Mouse (Mus musculus) small intestine, adult 2 months (tissue): ENCODE data around the gene Cabp2. TPM values are rescaled to one million over a fixed set of nuclear protein-coding genes. Genes with fewer than 3 reads are reported as not detected.
A peak's percentile ranks its signal among the peaks of the same experiment; 100 is the strongest.

Experiments used
- H3K27ac ChIP-seq: fragments of 200-500 bp; 2 replicates; pipeline ENCODE4 v1.5.1; 2012; ENCODE audit warnings: low read depth, low read length, control low read depth, inconsistent platforms; ENCODE audit not compliant: insufficient read depth
- H3K27me3 ChIP-seq: fragments of 200-500 bp; 2 replicates; pipeline ENCODE4 v1.6.1; 2012; ENCODE audit warnings: mild to moderate bottlenecking, moderate library complexity, low read length, inconsistent platforms; ENCODE audit not compliant: control insufficient read depth, insufficient read depth
- H3K36me3 ChIP-seq: fragments of 200-500 bp; 2 replicates; pipeline ENCODE4 v1.6.1; 2012; ENCODE audit warnings: mild to moderate bottlenecking, low read length, control low read depth, inconsistent platforms; ENCODE audit not compliant: control insufficient read depth, insufficient read depth
- H3K4me1 ChIP-seq: fragments of 200-500 bp; 2 replicates; pipeline ENCODE4 v1.6.1; 2012; ENCODE audit warnings: low read length, inconsistent platforms, mixed read lengths; ENCODE audit not compliant: control insufficient read depth, insufficient read depth, insufficient read length
- H3K4me3 ChIP-seq: fragments of 200-500 bp; 2 replicates; pipeline ENCODE4 v1.5.1; 2012; ENCODE audit warnings: low read depth, mild to moderate bottlenecking, control low read depth, inconsistent platforms, low read length, moderate library complexity
- CTCF ChIP-seq: fragments of 200-500 bp; IDR thresholded peaks from 2 replicates; pipeline ENCODE4 v1.5.1; 2012; ENCODE audit warnings: low read depth, mild to moderate bottlenecking, control low read depth, inconsistent platforms, low read length, moderate library complexity, mixed read lengths; ENCODE audit not compliant: insufficient replicate concordance, insufficient read length; ENCODE audit errors: extremely low read depth
- POLR2A ChIP-seq: fragments of 200-500 bp; IDR thresholded peaks from 2 replicates; pipeline ENCODE4 v1.6.1; 2012; ENCODE audit warnings: low read depth, mild to moderate bottlenecking, control low read depth, inconsistent platforms, low read length, moderate library complexity
- WGBS: fragments of 180-500 bp; shearing (Covaris S2); methylation state at CpG from one replicate; pipeline ENCODE4 v1.1.7; 2018; 5-methylcytosine and 5-hydroxymethylcytosine counted together
- polyA plus RNA-seq: library from polyadenylated mRNA; depleted of rRNA; stranded (reverse); fragments of >200 nt; gene quantifications from 2 replicates; pipeline ENCODE4 v1.2.3, GENCODE M21; 2012

Gene Cabp2
- polyA plus RNA-seq, 1 experiment, result not detected

DNA sequence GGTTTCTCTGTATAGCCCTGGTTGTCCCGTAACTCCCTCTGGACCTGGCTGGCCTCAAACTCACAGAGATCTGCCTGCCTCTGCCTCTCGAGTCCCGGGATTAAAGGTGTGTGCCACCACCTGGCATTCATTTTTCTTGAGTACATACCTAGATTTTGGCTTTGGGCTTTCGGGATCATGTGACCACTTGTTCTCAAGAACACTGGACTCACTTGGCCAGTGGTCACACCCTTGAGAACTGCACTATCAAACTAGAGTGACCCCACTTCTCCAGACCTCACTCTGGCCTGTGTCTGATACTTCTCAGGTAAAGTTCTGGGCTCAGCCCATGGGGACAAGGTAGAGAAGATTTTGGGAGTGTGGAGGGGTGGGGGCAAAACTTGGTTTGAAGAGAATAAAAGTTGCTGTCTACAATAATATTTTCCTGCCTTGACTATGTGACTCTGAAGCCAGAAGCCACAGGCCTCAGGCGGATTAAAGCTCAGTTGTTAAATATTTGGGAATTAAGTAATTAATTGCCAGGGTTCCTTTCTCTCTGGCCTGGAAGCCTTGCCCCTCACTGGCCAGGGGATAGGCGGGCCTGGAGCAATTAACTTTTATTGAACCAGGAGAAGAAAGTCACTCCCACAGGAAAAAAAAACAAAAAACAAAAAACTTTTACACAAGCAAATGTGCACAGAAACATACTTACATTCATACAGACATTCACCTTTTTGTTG lies 8.5 kb upstream of the Cabp2 start:
- Histone ChIP-seq H3K4me1 (peaks cover 13% of the 10 kb centered on the region), H3K36me3 (no peaks in the 10 kb centered on the region), H3K4me3 (no peak overlapping the region), H3K27ac (no peak overlapping the region), H3K27me3 (no peaks in the 10 kb centered on the region)
- 60% methylated on average over 6 of the region's 6 CpGs for WGBS
- no peak for TF ChIP-seq POLR2A

DNA sequence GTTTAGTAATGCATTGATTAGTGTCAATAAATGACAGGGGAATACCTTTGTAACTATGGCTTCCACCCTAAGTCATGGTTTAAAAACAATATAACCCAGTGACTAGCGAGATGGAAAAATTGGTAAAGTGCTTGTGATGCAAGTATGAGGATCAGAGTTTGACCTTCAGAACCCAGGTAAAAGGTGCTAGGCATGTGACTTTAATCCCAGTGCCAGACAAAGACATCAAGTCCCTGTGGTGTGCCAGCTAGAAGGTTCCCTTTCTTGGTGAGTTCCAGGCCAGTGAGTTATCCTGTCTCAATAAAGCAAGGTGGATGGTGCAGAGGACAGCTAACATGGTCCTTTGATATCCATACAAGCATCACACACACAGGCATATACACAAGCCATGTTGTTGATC lies 5.8 kb upstream of the Cabp2 start:
- H3K27ac ChIP-seq, result no peak overlapping the region
- H3K4me1 ChIP-seq, result peaks cover 6% of the 10 kb centered on the region; the same call in 1 of the 2 replicates
- WGBS, result 80% methylated on average over 1 of the region's 1 CpGs
- no peak overlapping the region for H3K4me3 ChIP-seq
- H3K27me3 ChIP-seq, result no peaks in the 10 kb centered on the region
- TF ChIP-seq POLR2A, result no peak
- no peak for TF ChIP-seq CTCF
- no peaks in the 10 kb centered on the region for H3K36me3 ChIP-seq

GRCm38 (mm10) chr19:4079594-4079993 lies 1.8 kb upstream of the Cabp2 start:
- Histone ChIP-seq H3K27me3 (no peaks in the 10 kb centered on the region), H3K27ac (no peak overlapping the region), H3K4me1 (no peaks in the 10 kb centered on the region; the same call in 1 of the 2 replicates), H3K4me3 (no peak overlapping the region), H3K36me3 (no peaks in the 10 kb centered on the region)
- TF ChIP-seq POLR2A, result no peak
- no peak for TF ChIP-seq CTCF
- 36% methylated on average over 1 of the region's 1 CpGs for WGBS

DNA sequence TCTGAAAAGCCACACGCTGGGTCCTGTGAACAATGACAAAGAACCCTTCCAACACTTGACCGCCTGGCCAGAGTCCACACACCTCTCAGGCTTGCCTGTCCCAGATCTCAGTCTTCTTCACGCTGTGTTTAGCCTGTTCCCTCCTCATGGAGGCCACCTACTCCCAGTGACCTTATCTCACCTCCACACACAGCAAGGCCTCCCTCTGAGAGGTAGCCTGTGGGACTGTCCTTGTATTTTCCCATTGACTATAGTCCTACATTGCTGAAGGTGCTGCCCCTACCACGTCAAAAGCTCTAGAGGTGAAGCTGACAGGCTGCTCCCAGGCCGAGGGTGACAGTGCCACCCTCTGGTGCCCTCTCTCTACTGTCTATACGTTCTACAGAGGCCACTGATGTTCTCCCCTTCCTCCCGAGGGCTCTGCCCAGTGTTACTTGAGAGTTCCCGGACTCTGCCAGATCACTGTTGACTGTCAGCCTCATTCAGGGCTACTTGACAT lies 818 bp upstream of the Cabp2 start:
- TF ChIP-seq CTCF, result peak; percentile 44; the same call in 1 of the 2 replicates
- no peak for TF ChIP-seq POLR2A
- no peaks in the 10 kb centered on the region for H3K36me3 ChIP-seq
- no peak overlapping the region for H3K27ac ChIP-seq
- H3K4me3 ChIP-seq, result no peak overlapping the region
- 52% methylated on average over 8 of the region's 8 CpGs for WGBS
- no peaks in the 10 kb centered on the region for H3K27me3 ChIP-seq
- H3K4me1 ChIP-seq, result no peaks in the 10 kb centered on the region; the same call in 1 of the 2 replicates

DNA sequence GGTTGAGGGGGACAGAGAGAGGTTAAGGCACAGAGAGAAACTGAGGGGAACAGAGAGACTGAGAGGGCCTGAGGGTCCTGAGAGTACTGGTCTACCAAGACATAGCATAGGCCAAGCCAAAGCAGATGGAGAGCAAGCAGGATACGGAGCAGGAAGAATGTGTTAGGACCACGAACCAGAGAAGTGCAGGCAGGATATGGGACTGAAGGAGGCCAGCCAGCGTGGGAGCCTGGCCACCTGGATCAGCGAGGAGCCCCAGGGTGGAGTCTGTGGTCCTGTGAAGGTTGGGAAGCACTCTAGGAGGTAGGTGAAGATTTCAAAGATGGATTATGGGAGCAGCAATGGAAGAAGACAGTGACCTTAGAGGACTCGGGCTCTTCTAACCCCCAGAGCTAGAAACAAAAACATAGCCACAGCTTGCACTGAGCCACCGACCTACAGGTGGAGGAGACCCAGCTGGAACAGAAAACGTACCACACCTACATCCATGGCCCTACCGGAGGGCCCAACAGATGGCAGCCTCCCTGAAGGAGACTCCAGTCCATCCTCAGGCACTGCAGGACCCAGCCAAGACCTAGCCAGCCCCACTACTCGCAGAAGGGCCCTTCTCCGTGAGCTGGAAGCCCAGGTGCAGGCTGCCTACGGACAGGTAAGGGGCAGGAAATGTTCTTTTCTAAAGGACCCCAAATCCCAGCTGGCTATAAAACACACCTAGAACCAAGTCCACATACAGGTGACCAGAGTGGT lies 1.0 kb downstream of the Cabp2 start:
- Histone ChIP-seq H3K27ac (no peak overlapping the region), H3K4me3 (no peak overlapping the region), H3K27me3 (no peaks in the 10 kb centered on the region), H3K4me1 (no peaks in the 10 kb centered on the region; the same call in 1 of the 2 replicates), H3K36me3 (no peaks in the 10 kb centered on the region)
- WGBS, result 80% methylated on average over 11 of the region's 11 CpGs
- TF ChIP-seq POLR2A (no peak), CTCF (no peak)

DNA sequence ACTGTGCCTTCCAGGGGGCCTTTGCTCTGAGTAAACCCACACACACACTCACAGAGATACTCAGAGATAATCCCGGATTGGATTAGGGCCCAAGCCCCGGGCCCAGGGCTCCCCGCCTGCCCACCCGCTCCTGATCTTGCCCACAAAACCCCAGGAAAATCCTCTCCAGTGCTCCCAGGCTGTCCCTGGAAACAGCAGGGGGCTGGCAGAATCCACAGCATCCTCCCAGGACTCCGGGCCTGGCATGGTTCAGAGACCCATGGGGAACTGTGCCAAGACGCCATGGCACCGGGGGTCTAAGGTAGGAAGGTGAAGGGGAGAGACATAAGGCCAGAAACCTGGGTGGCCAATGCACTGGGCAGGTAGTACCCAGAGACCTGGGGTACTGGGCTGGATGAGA lies 1.9 kb downstream of the Cabp2 start:
- H3K4me3 ChIP-seq, result no peak overlapping the region
- no peaks in the 10 kb centered on the region for H3K27me3 ChIP-seq
- H3K27ac ChIP-seq, result no peak overlapping the region
- no peaks in the 10 kb centered on the region for H3K36me3 ChIP-seq
- H3K4me1 ChIP-seq, result no peaks in the 10 kb centered on the region; the same call in 1 of the 2 replicates
- 90% methylated on average over 7 of the region's 7 CpGs for WGBS
- TF ChIP-seq POLR2A (no peak), CTCF (no peak)

- Histone ChIP-seq H3K4me1 (no peaks in the 10 kb centered on the region; the same call in 1 of the 2 replicates), H3K27ac (no peak overlapping the region), H3K27me3 (no peaks in the 10 kb centered on the region), H3K36me3 (no peaks in the 10 kb centered on the region), H3K4me3 (no peak overlapping the region)
- TF ChIP-seq CTCF (no peak), POLR2A (no peak)
- 69% methylated on average over 8 of the region's 8 CpGs for WGBS
Measured at GRCm38 (mm10) chr19:4083826-4084225, 2.4 kb downstream of the Cabp2 start.
